Mouse (Mus musculus) kidney, adult 2 months (tissue): ENCODE data around the gene Hspa8.
A peak's percentile ranks its signal among the peaks of the same experiment; 100 is the strongest.

Experiments used
- CTCF ChIP-seq: fragments of 200-500 bp; conservative IDR thresholded peaks from 2 replicates; pipeline ENCODE4 v1.5.1; 2011; ENCODE audit warnings: low read depth, mild to moderate bottlenecking, control low read depth, low read length, moderate library complexity, mixed read lengths; ENCODE audit not compliant: insufficient read depth, insufficient read length
- POLR2A ChIP-seq: fragments of 200-500 bp; IDR thresholded peaks from one replicate; pipeline ENCODE4 v1.6.1; 2011; ENCODE audit warnings: low read depth, low read length, control low read depth

DNA sequence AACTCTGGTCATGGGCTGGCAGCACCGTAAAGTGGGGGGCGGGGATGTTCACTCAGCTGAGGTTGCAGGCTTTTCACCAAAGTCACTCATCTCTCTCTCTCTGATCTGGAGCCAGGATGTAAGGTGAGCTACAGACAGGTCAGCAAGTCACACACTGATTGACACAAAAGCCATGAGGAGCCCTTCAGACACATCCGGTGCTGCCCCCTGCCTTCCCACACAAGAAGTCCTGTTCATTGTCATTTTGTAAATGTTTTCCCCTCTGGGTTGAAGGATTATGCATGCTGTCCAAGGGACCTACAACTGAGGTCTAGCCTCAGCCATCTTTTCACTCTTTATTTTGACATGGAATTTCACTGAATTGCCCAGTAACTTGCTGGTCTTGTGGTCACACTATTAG lies 49.0 kb upstream of the Hspa8 start:
- TF ChIP-seq POLR2A, result no peak
- TF ChIP-seq CTCF, result peak; percentile 24
